Mouse (Mus musculus) liver, embryonic 14.5 days (tissue): ENCODE measurements around the gene Gm21693. TPM values are rescaled to one million over a fixed set of nuclear protein-coding genes. Genes with fewer than 3 reads are reported as not detected.
"Not testable (repeated sequence)": the region's sequence is repeated elsewhere in the genome, so short reads cannot be mapped to it uniquely, and the experiment has no call there.

ENCODE experiments used
- ATAC-seq: fragments of 200-750 bp; cut with Nextera tagmentation; 2 replicates; pipeline ENCODE4 v1.8.0; 2017; ENCODE audit warnings: moderate number of reproducible peaks, mild to moderate bottlenecking, moderate library complexity; ENCODE audit not compliant: insufficient read depth
- DNase-seq, 3 experiments: peaks; one replicate each; pipeline ENCODE4 v3.0.0-alpha.2; 2012 to 2013; ENCODE audit warnings: low read depth in 3 of 3, low spot score in 3 of 3
- H3K27ac ChIP-seq: fragments of 300-500 bp; sonication (generic); 2 replicates; pipeline ENCODE4 v1.5.1; 2014; ENCODE audit warnings: moderate library complexity, mild to moderate bottlenecking, control low read depth, inconsistent platforms
- H3K27me3 ChIP-seq: fragments of 300-500 bp; sonication (generic); 2 replicates; pipeline ENCODE4 v1.6.1; 2014; ENCODE audit warnings: mild to moderate bottlenecking, low read length, moderate library complexity; ENCODE audit not compliant: control insufficient read depth, insufficient read depth
- H3K36me3 ChIP-seq: fragments of 300-500 bp; sonication (generic); replicated peaks from 2 replicates; pipeline ENCODE4 v1.6.1; 2014; ENCODE audit warnings: low read depth; ENCODE audit not compliant: control insufficient read depth, insufficient read depth
- H3K4me1 ChIP-seq, 2 experiments: fragments of 200-500 bp in 1 of 2; fragments of 300-500 bp in 1 of 2; sonication (generic) in 1 of 2; replicated peaks; 2 replicates each; pipeline ENCODE4 v1.6.1; 2012 to 2014; ENCODE audit warnings: antibody characterized with exemption in 1 of 2, inconsistent platforms in 1 of 2, low read length in 1 of 2; ENCODE audit not compliant: control insufficient read depth in 2 of 2, insufficient read depth in 2 of 2
- H3K4me2 ChIP-seq: fragments of 300-500 bp; sonication (generic); 2 replicates; pipeline ENCODE4 v1.6.1; 2014; ENCODE audit warnings: low read depth, mild to moderate bottlenecking, control low read depth, moderate library complexity
- H3K4me3 ChIP-seq, 2 experiments: fragments of 200-500 bp in 1 of 2; fragments of 300-500 bp in 1 of 2; sonication (generic) in 1 of 2; 2 replicates each; pipeline ENCODE4 v1.5.1; 2012 to 2014; ENCODE audit warnings: low read depth in 2 of 2, low read length in 2 of 2, mild to moderate bottlenecking in 2 of 2, control low read depth in 1 of 2, inconsistent platforms in 1 of 2, moderate library complexity in 1 of 2; ENCODE audit not compliant: insufficient read depth in 1 of 2
- H3K9ac ChIP-seq: fragments of 300-500 bp; sonication (generic); replicated peaks from 2 replicates; pipeline ENCODE4 v1.6.1; 2014; ENCODE audit warnings: mild to moderate bottlenecking, control low read depth, moderate library complexity
- H3K9me3 ChIP-seq: fragments of 300-500 bp; sonication (generic); 2 replicates; pipeline ENCODE4 v1.6.1; 2016; ENCODE audit warnings: low read length, mixed read lengths; ENCODE audit not compliant: control insufficient read depth
- WGBS: fragments of 180-500 bp; shearing (Covaris S2); extraction: QIAGEN DNeasy Blood & Tissue Kit; methylation state at CpG from one replicate; pipeline ENCODE4 v1.1.7; 2014; ENCODE audit not compliant: insufficient replicate concordance; 5-methylcytosine and 5-hydroxymethylcytosine counted together
- polyA plus RNA-seq, 2 experiments: library from polyadenylated mRNA; depleted of rRNA in 1 of 2; stranded (reverse) in 1 of 2; unstranded in 1 of 2; fragments of >200 nt; fragmentation: Nextera tagmentation in 1 of 2; extraction: Ambion mirVana in 1 of 2; gene quantifications; 2 replicates each; pipeline versions ENCODE4 v1.2.1 to v1.2.3; 2012 to 2014

Gene Gm21693
- polyA plus RNA-seq (2012; rRNA removed), result not detected in 2 replicates
- polyA plus RNA-seq (2014; fragmentation: Nextera tagmentation; extraction: Ambion mirVana), result not detected in 2 replicates

DNA sequence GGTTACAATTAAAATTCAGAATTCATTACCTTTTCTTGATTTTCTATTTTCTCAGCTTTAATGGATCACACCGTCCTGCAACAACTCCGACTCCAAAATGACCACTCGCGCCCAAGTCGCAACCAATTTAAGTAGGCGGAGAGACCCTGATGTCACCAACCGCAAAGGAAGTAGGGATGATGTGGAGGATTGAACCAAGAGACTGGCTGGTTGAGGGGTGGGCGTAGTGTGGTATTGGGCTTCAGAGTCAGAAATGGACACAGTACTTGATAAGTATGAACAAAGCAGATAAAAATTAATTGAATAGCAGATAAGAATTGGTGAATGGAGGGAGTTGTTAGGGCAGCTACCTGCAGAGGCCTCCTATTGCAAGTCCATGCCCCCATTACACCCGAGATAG lies at the start of gene Gm21693:
TSS of gene Gm21693 (minus strand) at position 101 of the 400 bp plus-strand sequence.
- not testable (repeated sequence) for DNase-seq, H3K27ac ChIP-seq, H3K4me2 ChIP-seq, H3K27me3 ChIP-seq, H3K4me1 ChIP-seq, H3K9me3 ChIP-seq, H3K36me3 ChIP-seq, ATAC-seq, H3K9ac ChIP-seq, H3K4me3 ChIP-seq
- no CpG with 5 or more reads among the region's 9 CpGs for WGBS

DNA sequence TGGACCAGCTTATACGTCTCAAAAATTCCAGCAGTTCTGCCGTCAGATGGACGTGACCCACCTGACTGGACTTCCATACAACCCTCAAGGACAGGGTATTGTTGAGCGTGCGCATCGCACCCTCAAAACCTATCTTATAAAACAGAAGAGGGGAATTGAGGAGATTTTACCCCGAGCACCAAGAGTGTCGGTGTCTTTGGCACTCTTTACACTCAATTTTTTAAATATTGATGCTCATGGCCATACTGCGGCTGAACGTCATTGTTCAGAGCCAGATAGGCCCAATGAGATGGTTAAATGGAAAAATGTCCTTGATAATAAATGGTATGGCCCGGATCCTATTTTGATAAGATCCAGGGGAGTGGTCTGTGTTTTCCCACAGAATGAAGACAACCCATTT lies 4.5 kb downstream of the Gm21693 start:
- H3K4me1 ChIP-seq, H3K4me2 ChIP-seq, H3K27ac ChIP-seq, H3K4me3 ChIP-seq, DNase-seq, H3K36me3 ChIP-seq, H3K9me3 ChIP-seq, ATAC-seq, H3K27me3 ChIP-seq, H3K9ac ChIP-seq: not testable (repeated sequence)
- WGBS, result no CpG with 5 or more reads among the region's 11 CpGs

DNA sequence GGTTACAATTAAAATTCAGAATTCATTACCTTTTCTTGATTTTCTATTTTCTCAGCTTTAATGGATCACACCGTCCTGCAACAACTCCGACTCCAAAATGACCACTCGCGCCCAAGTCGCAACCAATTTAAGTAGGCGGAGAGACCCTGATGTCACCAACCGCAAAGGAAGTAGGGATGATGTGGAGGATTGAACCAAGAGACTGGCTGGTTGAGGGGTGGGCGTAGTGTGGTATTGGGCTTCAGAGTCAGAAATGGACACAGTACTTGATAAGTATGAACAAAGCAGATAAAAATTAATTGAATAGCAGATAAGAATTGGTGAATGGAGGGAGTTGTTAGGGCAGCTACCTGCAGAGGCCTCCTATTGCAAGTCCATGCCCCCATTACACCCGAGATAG lies 38.8 kb downstream of the Gm21693 start, which contains the start of gene Gm21677:
TSS of gene Gm21677 (minus strand) at position 101 of the 400 bp plus-strand sequence.
- not testable (repeated sequence) for H3K4me1 ChIP-seq, DNase-seq, ATAC-seq, H3K27ac ChIP-seq, H3K27me3 ChIP-seq, H3K4me2 ChIP-seq, H3K4me3 ChIP-seq, H3K36me3 ChIP-seq, H3K9ac ChIP-seq, H3K9me3 ChIP-seq
- no CpG with 5 or more reads among the region's 9 CpGs for WGBS

Other genes with a start within 250 kb of the Gm21693 start
- gene Gm21677, start 38.9 kb downstream of the Gm21693 start, polyA plus RNA-seq (2012; rRNA removed), result not detected in 2 replicates
- not detected in 2 replicates for gene Gm21677, start 38.9 kb downstream of the Gm21693 start, polyA plus RNA-seq (2014; fragmentation: Nextera tagmentation; extraction: Ambion mirVana)
- gene Gm21704, start 64.8 kb upstream of the Gm21693 start, polyA plus RNA-seq (2012; rRNA removed), result not detected in 2 replicates
- gene Gm21704, start 64.8 kb upstream of the Gm21693 start, polyA plus RNA-seq (2014; fragmentation: Nextera tagmentation; extraction: Ambion mirVana), result not detected in 2 replicates
- gene Gm21708, start 64.8 kb upstream of the Gm21693 start, polyA plus RNA-seq (2012; rRNA removed), result not detected in 2 replicates
- gene Gm21708, start 64.8 kb upstream of the Gm21693 start, polyA plus RNA-seq (2014; fragmentation: Nextera tagmentation; extraction: Ambion mirVana), result not detected in 2 replicates